Mouse (Mus musculus): ENCODE measurements around the gene Fstl1. TPM values are rescaled to one million over a fixed set of nuclear protein-coding genes. Genes with fewer than 3 reads are reported as not detected.

Fstl1 gene
- polyA plus RNA-seq, 1 experiment from 2014 or later, result 126 TPM

Other genes with a start within 250 kb of the Fstl1 start
- 29.0 and 33.4 TPM in 2 replicates for gene Gtf2e1, start 237.1 kb upstream of the Fstl1 start, polyA plus RNA-seq (2014; fragmentation: Nextera tagmentation; extraction: Ambion mirVana)
- gene Rabl3, start 237.0 kb upstream of the Fstl1 start, polyA plus RNA-seq (2014; fragmentation: Nextera tagmentation; extraction: Ambion mirVana), result 18.4 and 18.5 TPM in 2 replicates
- 0.13 TPM in 1 of 2 replicates, not detected in the other for gene Hgd, start 196.7 kb upstream of the Fstl1 start, polyA plus RNA-seq (2014; fragmentation: Nextera tagmentation; extraction: Ambion mirVana)
- 64.5 and 69.9 TPM in 2 replicates for gene Ndufb4, start 122.4 kb upstream of the Fstl1 start, polyA plus RNA-seq (2014; fragmentation: Nextera tagmentation; extraction: Ambion mirVana)
- not detected in 2 replicates for gene Gm36028, start 84.3 kb downstream of the Fstl1 start, polyA plus RNA-seq (2014; fragmentation: Nextera tagmentation; extraction: Ambion mirVana)
- 57.1 and 59.9 TPM in 2 replicates for gene Lrrc58, start 91.5 kb downstream of the Fstl1 start, polyA plus RNA-seq (2014; fragmentation: Nextera tagmentation; extraction: Ambion mirVana)
- gene Gpr156, start 139.6 kb downstream of the Fstl1 start, polyA plus RNA-seq (2014; fragmentation: Nextera tagmentation; extraction: Ambion mirVana), result 3.5 and 3.9 TPM in 2 replicates

Measured in hindbrain, embryonic 14.5 days (tissue).